Mouse (Mus musculus): ENCODE measurements at regions not wholly inside any gene's neighbourhood (a gene's known extent, or its start where the extent isn't known, plus 50 kb on each side); places are given as distances from the start of the nearest gene placed in this dataset.

- TF ChIP-seq CTCF (IDR thresholded peaks at IDR 0.05; ENCODE audit: low read depth, low read length) (no peak), POLR2A (IDR thresholded peaks at IDR 0.05; ENCODE audit: extremely low read depth, insufficient read depth, low read length) (no peak)
These were observed 2079.9 kb downstream of the Poteg start for GRCm38 (mm10) chr8:29527327-29527726.
